Mouse (Mus musculus) embryo, embryonic 10 days (tissue): ENCODE measurements around the gene Kdelr3.

Experiments used
- DNase-seq: peaks from one replicate; pipeline ENCODE4 v3.0.0-alpha.2; 2015; ENCODE audit warnings: low spot score

Kdelr3 gene

DNA sequence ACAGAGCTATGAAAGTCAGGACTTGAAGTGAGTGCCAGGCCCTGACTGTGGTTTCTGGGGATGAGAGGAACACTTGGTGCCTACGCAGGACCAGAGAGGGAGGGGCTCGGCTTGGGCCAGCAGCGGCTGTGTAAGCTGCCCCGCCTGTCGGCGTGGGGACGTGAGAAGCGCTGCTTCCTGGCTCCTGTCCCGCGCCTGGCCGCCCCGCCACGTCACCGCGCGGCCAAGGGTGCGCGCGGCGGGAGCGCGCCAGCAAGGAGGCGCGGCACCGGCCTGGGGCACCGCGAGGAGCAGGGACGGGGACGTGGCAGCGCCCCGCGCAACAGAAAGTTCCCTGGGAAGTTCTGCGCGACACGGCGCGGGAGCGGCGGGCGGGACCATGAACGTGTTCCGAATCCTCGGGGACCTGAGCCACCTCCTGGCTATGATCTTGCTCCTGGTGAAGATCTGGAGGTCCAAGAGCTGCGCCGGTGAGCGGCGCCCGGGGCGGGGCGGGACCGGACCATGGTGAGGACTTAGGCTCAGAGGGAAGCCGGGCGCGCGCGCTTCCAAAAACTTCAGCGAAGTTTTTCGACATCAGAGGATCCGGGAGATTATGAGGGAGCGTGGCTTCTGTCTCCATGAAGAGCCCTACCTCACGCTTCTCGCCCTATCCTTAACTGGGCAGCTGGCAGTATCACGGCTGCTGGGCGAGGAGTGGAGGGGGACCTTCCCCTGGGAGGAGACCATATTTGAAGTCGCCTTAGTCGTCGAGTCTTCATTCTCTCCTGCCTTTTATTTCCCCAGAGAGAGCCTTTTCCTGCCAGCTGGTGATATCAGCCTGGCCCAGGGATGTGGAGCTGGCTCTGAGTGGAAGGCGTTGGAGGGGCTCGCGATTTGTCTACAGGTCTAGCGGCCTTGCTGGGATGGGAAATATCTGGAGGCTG is at the start of gene Kdelr3:
TSS of gene Kdelr3 (plus strand) at position 241 of the 926 bp plus-strand sequence.
- peak; percentile 55 for DNase-seq

DNA sequence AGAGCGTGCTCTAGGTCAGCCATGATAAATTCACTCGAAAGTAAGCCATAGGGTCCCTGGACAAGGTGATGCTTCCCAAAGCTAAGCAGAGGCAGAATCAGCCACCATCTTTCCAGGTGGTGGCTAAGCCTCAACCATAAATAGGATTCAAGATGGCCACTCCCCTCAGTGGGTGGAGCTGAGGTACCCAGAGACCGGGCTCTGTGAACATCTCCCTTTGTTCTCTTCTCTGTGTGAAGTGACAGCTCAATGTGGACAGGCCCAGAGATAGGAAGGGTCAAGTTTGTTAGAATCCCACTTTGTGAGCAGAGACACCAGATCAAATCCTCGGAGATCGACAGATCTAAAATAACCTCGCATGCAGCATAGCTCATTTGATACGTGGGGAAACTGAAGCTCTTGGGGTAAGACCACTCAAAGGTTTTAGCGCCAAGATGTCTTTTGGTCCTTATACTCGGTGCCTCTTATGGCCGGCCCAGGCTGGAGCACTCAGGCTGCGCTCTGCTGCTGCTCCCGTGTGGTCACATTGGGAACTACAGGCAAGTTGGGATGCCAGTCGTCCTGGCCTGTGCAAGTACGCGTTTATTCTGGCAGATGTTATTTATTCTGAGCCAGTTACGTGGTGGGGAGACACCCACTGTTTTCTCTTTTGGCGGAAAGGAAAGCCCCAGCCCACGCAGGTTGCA is 49.5 kb upstream of the Kdelr3 start:
- peak; percentile 95 for DNase-seq

GRCm38 (mm10) chr15:79469577-79469976 is 46.6 kb upstream of the Kdelr3 start:
- no peak for DNase-seq

DNA sequence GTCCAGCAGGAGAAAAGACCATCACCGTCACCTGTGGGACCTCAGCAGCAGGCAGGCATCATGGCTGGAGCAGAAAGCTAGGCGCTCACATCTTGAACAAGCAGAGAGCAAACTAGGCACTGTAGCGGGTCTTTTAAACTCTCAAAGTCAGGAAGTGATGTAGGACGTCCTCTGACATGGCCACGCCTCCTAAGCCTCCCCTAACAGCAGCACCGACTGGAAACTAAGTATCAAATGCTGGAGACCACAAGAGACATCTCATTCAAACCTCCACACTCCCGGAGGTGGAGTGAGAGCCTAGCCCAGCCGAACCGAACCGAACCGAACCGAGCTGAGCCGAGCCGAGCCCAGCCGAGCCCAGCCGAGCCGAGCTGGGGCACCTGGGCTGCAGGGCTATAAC is 45.6 kb upstream of the Kdelr3 start:
- peak; percentile 52 for DNase-seq

DNA sequence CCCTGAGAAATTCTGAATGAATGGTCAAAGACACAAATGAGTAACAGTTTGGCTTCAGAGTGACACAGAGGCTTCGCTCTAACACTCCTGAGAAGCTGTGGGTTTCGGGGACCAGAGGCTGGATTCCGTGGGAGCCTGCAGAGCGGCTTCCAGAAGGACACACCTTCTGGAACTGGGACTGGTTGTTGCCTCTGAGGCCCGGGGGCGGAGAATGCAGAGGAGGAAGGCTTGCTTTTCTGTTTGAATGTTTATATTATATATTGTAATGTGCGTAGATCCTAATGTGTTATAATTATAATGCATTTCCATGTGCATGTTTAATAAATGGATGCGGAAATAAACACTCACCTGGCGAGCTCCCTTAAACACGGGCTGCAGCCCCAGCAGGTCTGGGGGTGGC is 45.1 kb upstream of the Kdelr3 start:
- DNase-seq: no peak

DNA sequence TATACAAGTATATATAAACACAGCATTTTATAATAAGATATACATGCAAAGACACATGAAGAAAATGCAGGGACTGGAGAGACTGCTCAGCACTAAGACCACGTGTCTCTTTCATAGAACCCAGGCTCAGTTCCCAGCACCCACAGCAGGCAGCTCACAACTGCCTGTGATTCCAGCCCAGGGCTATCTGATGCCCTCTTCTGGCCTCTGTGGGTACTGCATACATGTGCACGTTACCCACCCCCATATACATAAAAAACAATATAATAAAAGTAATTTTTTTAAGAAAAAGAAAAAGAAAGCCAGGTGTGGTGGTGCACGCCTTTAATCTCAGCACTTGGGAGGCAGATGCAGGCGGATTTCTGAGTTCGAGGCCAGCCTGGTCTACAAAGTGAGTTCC is 43.2 kb upstream of the Kdelr3 start:
- no peak for DNase-seq

DNA sequence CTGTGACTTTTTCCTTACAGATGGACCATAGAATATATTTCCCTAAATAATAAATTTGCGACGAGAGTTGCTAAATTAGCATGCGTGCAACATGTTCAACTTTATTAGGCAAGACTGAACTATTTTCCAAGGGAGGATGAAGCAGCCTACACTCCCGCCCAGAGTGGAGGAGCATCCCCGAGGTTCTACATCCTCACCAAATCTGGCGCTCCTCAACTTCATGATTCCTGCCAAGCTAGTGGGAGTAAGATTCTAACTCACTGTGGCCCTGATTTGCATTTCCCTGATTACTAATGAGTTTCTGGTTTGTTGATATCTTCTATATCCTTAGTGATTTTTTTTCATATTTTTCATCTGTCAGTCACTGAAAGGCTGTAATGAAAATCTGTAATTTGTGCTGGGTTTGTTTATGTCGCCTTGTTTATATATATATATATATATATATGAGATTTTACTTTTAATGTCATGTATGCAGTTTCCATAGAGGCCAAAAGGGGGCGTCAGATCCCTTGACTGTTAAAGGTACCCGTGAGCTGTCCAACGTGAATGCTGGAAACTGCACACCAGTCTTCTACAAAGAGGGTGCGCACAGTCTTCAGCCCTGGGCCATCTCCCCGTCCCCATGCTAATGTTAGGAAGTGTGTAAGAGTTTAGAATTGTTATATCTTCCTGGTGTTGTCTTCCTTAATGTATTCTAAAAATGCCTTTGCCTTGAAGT is 42.4 kb upstream of the Kdelr3 start:
- no peak for DNase-seq

- no peak for DNase-seq
Measured at GRCm38 (mm10) chr15:79477227-79477626, 39.0 kb upstream of the Kdelr3 start.

- no peak for DNase-seq
Measured at GRCm38 (mm10) chr15:79481181-79481688, 35.0 kb upstream of the Kdelr3 start.

- no peak for DNase-seq
Measured at GRCm38 (mm10) chr15:79489463-79489862, 26.7 kb upstream of the Kdelr3 start.

DNA sequence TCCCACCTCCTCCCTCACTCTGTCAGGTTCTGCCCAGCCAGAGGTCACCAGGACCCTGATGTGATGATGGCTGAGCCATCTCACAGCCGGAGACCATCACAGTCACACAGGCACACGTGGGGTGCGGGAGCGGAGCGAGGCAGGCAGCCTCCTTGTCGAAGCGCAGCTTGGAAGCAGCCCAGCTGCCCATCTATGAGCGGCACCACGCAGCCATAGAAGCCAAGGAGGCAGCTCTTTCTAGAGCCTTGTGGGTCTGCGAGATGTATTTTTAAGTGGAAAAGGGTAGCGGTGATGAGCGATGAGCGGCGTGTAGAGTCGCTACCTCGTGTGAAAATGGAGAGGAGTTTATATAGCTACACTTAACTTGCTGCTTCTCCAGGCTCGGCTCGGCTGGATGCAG is 22.7 kb upstream of the Kdelr3 start:
- DNase-seq: no peak

DNA sequence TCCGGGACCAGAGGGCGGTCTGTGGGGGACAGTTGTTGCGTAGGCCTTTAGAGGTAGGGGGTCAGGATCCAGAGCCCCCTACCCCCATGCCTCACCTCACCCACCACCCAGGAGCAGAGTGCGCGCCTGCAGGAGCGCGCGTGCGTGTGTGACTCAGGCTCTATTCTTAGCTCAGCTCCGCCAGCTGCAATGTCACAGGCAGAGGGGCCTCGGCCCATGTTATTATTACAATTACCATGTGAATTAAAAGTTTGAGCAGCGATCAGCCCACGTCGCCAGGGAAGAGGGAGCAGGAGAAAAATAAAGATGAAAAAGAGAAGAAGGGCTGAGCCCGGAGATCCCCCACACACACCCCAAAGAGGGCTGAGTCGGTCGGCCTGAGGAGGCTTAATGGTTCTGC is 16.1 kb upstream of the Kdelr3 start:
- DNase-seq: no peak

- DNase-seq: no peak
Measured at GRCm38 (mm10) chr15:79502891-79503341, 13.3 kb upstream of the Kdelr3 start.

DNA sequence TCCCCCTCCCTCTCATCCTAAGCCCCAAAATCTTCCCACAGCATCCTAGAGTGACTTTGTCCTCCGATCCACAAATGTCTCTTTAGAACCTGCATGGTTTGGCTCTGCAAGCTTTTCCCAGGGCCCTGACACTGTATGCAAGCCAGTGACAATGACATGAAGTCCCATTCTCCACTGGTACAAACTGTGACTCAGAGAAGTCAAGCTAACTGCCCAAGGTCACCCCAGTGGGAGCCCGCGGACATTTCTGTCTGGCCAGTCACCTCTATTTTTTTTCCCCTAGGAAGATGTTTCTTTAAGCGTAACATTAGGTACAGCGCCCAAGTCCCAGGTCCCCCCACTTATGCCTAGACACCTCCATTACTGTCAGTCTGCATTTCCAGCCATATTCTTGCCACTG is 12.8 kb upstream of the Kdelr3 start:
- no peak for DNase-seq

DNA sequence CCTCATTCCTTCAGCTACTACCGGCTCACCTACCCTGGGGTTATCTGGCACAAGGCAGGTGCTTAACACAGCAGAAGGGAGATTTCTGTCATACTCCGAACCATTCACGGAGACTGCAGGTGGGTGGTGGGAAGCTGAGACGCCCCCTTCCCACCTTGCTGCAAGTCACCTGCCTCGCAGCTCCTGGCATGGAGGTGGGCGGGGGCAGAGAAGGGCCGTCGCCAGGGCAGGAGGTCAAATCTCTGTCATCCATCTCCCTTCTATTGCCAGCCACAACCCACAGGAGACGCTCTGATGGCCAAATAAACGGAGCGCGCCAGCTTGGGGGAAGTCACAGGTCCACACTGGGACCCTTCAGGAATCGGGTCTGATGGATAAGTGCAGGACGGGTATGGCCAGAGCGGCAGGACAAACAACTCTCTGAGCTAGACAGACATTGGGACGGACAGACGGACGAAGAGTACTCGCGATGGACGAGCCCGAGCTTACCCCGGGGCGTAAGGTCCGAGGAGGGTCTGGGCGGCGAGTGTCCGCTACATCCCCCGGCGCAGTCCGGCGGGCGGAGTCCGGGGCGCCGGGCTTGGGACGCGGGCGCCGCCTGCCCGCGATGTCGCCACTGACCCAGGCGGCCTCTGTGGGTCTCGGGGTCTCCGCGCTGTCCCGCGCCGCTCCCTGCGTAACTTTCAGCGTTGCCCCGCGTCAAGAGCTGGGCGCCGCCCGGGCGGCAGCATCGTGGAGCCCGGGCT is 11.3 kb upstream of the Kdelr3 start, which contains the start of gene Kcnj4:
TSS of gene Kcnj4 (minus strand) at position 535 of the 746 bp plus-strand sequence.
- no peak for DNase-seq

- peak; percentile 78 for DNase-seq
Measured at GRCm38 (mm10) chr15:79505616-79506283, 10.5 kb upstream of the Kdelr3 start.

DNA sequence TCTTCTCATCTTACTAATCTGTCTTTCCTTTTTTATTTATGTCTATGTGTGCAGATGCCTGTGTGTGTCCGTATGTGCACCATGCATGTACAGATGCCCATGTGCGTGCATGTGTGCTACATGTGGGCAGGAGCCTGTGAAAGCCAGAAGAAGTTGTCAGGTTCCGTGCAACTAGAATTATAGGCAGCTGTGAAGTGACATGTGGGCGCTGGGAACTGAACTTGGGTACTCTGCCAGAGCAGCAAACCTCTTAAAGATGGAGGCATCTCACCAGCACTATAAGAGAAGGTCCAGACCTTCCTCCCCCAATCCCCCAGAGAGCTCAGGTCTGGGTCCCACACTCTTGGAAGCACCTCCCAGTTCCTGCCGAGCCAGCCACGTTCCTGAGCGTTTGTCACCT is 9.8 kb upstream of the Kdelr3 start:
- DNase-seq: no peak

- no peak for DNase-seq
Measured at GRCm38 (mm10) chr15:79507055-79507828, 9.0 kb upstream of the Kdelr3 start.

GRCm38 (mm10) chr15:79509998-79510397 is 6.2 kb upstream of the Kdelr3 start:
- no peak for DNase-seq

GRCm38 (mm10) chr15:79510425-79510824 is 5.8 kb upstream of the Kdelr3 start:
- DNase-seq: no peak
